Mouse (Mus musculus): ENCODE results near the gene Tspan9.

The Tspan9 gene

GRCm38 (mm10) chr6:127924750-127925149, 218.6 kb downstream of the Tspan9 start:
- no peak for DNase-seq (ENCODE audit: low read depth, low spot score)

DNA sequence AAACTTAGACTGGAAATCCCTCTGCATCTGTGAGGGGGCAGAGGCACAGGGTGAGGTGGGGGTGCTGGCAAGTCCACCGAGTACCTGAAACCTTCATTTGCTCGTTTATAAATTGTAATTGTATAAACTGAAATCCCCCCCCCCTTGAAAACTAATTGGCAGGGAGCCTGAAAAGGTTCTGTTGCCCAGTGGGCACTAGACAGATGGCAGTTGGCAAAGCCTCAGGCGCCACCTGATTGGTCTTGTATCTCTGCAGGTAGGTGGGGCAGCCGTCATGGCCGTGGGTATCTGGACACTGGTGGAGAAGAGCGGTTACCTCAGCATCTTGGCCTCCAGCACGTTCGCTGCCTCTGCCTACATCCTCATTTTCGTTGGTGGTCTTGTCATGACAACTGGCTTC, 220.1 kb downstream of the Tspan9 start:
- no peak for DNase-seq (ENCODE audit: low read depth, low spot score)

DNA sequence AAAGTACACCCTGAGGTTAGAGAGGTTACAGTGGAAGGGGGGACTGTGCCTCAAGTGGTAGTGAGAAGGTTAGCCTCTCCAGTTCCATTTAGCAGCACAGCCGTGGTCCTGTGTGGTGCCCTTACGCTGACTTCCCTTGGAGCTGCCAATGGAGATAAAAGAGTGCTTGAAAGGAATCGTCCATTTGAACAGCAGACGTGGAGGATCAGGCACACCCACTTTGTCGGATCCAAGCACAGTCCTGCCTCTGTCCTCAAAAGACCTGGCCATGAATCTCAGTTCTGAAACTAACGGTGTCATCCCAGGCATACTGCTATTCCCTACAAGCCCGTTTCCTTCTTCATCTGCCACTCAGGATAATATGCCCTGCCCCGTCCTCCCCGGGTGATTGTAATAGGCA, 221.4 kb downstream of the Tspan9 start:
- no peak for DNase-seq (ENCODE audit: low read depth, low spot score)

- DNase-seq (ENCODE audit: low read depth, low spot score) = peak; percentile 12
These were observed 222.7 kb downstream of the Tspan9 start for GRCm38 (mm10) chr6:127920652-127921051.

DNA sequence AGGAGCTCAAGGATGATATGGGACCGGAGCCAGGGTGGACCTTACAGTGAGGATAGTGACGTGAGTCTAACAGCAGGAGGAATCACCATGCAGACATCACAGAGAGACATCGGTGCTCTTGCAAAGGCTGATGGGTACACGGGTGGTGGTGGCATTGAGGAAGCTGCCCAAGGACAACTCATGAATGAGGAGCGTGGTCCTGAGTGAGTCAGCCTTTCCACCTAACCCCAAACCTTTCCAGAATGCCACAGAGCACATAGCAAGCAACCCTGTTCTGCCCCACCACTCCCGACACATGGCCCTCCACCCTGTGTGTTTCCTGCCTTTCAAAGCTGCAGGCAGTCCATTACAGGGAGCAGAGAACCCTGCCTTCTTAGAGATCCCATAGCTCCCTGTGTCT, 223.9 kb downstream of the Tspan9 start:
- DNase-seq (ENCODE audit: low read depth, low spot score) = no peak

- DNase-seq (ENCODE audit: low read depth, low spot score) = no peak
These were observed 225.7 kb downstream of the Tspan9 start for GRCm38 (mm10) chr6:127917712-127918111.

DNA sequence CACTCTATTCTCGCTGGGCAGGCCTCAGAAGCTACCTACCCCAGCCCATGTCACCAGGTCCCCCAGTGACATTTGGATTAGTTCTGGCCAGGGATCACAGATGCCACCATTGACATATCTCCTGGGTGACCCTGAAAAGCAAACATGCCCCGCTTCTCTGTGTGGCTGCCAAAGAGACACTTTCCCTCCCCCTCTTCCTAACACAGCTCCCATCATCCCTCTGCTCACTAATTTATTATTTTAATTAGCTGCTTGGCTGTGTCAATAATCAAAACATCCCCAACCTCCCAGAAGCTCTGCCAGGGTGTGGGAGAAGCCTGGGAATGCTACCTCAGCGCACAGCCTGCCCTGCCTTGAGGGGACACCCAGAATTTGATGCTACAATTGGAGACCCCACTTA, 226.4 kb downstream of the Tspan9 start:
- no peak for DNase-seq (ENCODE audit: low read depth, low spot score)

DNA sequence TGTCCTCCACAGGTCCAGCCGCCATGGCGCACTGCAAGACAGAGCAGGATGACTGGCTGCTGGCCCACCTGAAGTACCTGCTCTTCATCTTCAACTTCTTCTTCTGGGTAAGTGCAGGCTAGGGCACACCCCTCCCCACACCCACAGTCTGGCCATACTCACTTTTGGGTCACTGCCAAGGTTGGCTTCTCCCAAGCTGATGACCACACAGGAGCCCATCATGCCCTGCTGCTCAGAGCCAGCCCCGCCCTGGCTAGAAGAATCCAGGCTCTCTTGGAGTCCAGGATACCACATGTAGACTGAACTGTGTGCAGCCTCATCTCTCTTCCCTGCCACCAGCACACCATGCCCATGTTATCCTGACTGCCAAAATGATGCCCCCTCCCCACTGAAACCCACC, 230.5 kb downstream of the Tspan9 start:
- no peak for DNase-seq (ENCODE audit: low read depth, low spot score)

- DNase-seq (ENCODE audit: low read depth, low spot score) = no peak
These were observed 231.7 kb downstream of the Tspan9 start for GRCm38 (mm10) chr6:127911687-127912086.
